Mouse (Mus musculus) T-cell, adult 2 months (primary cell): ENCODE measurements around the gene Tcl1.
"Not testable (repeated sequence)": the region's sequence is repeated elsewhere in the genome, so short reads cannot be mapped to it uniquely, and the experiment has no call there.

Experiments used
- DNase-seq: peaks from one replicate; pipeline ENCODE4 v3.0.0; 2022; ENCODE audit warnings: low spot score

Gene Tcl1

GRCm38 (mm10) chr12:105181040-105181644 is 41.5 kb downstream of the Tcl1 start:
- DNase-seq = not testable (repeated sequence)

GRCm38 (mm10) chr12:105176044-105176443 is 46.5 kb downstream of the Tcl1 start, which contains the start of gene Tcl1b5:
Tcl1b5 (plus strand) TSS chr12:105176344.
- not testable (repeated sequence) for DNase-seq

- not testable (repeated sequence) for DNase-seq
These were observed 48.3 kb downstream of the Tcl1 start for GRCm38 (mm10) chr12:105174318-105174717.

GRCm38 (mm10) chr12:105173366-105173765 is 49.2 kb downstream of the Tcl1 start:
- no peak for DNase-seq
